Mouse (Mus musculus): ENCODE results near the gene Zfpl1.

Gene Zfpl1

DNA sequence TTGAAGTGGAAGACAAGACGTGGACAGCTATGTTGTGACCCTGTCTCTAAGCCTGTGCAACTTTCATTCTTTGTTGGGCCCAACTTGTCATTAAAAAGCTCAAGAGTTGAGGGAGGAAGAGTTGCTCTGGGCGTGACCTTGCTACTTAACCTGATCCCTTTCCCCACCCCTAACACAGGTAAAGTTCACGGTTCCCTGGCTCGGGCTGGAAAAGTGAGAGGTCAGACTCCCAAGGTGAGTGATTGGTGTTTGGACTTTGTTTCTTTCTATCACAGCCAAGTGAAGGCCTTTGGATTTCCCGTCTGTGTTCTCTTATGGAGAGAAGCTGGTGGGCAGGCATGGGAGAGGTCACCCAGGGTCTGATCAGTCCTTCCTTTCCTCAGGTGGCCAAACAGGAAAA is 25.8 kb downstream of the Zfpl1 start:
- no peak for DNase-seq (ENCODE audit: low read depth, low spot score)

- DNase-seq (ENCODE audit: low read depth, low spot score) = no peak
Measured at GRCm38 (mm10) chr19:6058513-6058912, 26.2 kb downstream of the Zfpl1 start.

DNA sequence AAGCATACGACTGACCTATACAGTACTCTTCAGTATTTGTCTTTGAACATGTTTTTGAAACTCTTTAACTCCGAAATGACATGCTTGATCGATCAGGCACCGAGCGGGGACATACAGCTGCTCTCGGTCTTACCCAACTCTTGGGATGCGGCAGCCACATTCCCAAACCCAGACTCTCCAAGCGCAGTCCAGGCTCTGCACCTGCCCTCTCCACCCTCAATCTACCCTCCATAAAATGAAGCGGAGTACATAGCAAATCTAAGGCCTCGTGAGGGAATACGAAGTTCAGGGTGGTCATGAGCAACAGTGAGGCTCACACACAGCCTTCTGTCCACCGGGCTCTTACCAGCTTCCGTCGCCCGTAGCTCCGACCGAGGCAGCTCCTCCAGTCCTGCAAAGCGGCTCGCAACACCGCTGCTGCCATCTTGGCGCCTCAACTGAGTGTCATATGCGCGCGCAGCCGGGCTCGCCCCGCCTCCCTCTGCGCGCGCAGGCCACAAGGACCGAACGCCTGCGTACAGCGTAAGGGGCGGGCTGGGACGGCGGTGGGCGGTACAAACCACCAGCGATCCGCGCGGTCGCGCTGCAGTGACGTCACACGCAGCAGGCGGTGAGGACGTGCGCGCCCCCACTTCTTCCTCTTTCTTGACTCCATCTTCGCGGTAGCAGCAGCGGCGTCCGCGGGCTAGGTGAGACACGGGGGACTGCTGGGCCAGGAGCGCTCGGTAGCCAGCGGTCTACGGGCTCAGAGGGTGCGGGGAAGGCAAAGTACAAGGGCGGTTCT is 27.3 kb downstream of the Zfpl1 start, which contains the start of the genes Mrpl49 and Fau:
TSS of gene Mrpl49 (minus strand) at position 473 of the 784 bp plus-strand sequence.
TSS of gene Fau (plus strand) at position 532 of the 784 bp plus-strand sequence.
- peak; percentile 99 for DNase-seq (ENCODE audit: low read depth, low spot score)

GRCm38 (mm10) chr19:6056696-6057095 is 28.1 kb downstream of the Zfpl1 start:
- DNase-seq (ENCODE audit: low read depth, low spot score) = no peak

DNA sequence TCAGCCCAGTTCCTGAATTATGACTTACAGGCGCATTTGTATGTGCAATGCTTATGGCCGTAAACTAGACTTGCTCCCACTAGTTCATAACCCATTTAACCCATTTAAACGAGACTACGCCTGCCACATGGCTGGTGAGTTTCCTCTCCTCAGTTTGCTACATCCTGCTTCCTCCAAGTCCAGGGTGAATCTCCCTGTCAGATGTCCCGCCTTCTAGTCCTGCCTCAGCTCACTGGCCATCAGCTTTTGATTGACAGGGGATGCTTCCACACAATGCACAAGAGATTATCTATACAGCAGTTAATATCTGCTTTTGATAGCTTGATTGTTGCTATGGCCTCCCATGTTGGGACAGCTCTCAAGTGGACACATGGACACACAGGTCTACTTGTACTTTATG is 30.5 kb downstream of the Zfpl1 start:
- DNase-seq (ENCODE audit: low read depth, low spot score) = no peak

DNA sequence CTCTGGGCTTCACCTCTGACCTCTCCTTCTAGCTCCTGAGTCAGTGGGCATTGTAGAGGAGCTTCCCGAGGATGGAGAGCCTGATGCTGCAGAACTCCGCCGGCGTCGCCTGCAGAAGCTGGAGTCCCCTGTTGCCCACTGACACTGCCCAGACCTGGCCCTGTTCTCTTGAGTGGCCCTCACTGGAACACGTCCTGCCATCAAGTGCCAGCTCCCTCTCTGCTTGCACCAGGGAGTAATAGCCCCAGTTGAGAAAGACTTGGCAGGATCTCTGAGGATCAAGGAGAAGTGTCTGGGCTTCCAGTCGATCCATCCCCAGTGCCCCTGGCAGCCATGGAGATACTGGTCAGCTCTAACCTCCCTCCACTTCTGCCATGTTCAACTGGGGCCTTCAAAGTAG is 32.2 kb downstream of the Zfpl1 start:
- DNase-seq (ENCODE audit: low read depth, low spot score) = no peak

DNA sequence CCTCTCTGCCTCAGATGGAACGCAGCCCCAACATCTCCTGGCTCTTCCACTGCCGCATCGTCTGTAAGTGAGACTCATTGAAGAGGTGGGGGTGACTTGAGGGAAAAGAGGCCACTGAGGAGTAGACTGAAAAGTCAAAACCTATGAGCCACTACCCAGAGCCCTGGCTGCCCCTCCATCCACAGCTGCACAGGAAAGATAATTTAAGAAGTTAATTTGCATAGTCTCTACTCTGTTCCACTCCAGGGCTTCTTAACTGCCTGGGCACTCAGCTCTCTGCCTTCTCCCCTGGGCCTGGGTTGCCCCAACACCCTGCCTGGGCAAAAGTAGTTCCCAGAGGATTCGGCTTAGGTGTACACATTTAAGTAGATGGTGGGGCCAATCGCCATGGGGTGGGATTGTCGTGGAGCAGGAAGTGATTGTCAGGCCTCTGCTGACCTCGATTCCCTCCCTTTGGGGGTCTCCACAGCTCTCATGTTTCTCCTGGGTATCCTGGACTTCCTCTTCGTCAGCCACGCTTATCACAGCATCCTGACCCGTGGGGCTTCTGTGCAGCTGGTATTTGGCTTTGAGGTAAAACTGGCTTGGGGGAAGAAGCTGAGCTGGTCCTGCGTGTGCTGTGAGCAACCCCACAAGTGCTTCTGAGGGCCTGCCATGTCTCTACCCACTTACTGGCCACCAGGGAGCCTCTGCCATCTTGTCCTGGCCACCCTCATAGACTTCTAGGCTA is 35.9 kb downstream of the Zfpl1 start:
- no peak for DNase-seq (ENCODE audit: low read depth, low spot score)

- no peak for DNase-seq (ENCODE audit: low read depth, low spot score)
Measured at GRCm38 (mm10) chr19:6047899-6048166, 36.9 kb downstream of the Zfpl1 start.

DNA sequence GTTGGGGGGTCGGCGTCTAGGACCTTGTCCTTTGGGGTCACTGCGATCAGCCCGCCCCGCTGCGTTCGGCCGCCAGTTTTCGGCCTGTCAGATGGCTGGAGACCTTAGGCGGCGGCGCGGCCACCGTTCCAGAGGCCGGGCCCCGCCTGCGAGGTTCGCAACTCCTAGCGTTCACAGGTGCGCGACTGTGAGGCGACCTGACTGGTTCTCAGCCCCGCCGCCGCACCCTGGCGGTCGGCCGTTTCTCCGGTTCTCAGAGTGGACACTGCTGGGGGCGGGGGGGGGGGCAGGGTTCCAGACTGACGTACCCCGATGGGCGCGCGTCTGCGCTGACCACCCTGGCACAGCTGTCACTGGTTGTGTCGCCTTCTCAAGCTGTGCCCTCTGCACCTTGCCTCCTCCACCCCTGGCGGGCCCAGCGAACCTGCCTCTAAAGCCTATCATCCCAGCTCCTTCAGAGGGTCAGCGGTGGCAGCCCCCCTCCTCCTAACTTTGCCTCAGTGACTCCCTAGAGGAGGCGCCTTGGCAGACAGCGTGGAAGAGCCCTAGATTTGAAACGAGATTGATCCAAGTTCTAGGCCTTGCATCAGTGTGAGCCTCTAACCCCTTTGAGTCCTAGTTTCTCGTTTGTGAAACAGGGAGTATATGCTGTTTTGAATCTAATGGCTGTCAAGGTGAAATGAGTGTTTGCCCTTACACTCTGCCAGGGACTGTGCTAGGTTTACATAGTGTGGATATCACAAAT is 37.4 kb downstream of the Zfpl1 start:
- DNase-seq (ENCODE audit: low read depth, low spot score) = no peak

DNA sequence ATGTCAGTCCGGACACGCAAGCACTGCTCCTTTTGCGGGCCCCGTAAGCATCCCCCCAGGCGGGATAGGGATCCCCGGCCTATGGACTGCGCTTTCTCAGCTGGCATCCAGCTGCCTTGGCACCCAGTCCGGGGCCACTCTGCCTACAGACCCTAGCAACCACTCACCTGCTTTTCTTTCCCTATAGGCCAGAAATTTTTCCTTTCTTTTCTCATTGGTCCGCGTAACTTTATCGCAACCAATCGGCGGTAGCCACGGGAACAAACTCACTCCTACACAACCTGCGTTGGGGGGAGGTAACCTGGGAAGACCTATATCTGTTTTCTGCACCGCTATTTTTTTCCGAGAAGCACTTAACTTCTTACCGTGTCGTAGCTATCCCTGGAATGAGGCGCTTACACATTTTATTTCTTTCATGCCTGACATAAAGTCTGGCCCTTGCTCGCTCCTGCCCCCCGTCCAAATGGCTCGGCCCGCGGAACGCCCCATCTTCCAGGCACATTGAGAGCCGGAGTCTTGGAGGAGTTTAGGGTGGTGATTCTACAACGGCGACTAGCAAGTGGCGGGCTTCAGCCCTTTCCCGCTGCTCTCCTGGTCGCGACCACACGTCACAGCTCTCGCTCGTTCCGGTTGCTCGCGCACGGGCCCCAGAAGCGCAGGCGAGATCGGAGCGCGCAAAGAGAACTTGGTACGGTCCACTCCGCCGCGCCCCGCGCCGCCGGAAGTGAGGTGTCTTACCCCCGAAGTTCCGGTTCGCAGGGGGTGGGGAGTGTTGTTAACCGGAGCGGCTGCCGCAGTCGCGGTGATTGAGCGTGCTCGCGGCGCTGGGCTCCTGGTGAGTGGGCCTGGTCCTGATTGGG is 38.2 kb downstream of the Zfpl1 start, which contains the start of gene Syvn1:
TSS of gene Syvn1 (plus strand) at position 283 of the 860 bp plus-strand sequence.
- peak; percentile 96 for DNase-seq (ENCODE audit: low read depth, low spot score)

DNA sequence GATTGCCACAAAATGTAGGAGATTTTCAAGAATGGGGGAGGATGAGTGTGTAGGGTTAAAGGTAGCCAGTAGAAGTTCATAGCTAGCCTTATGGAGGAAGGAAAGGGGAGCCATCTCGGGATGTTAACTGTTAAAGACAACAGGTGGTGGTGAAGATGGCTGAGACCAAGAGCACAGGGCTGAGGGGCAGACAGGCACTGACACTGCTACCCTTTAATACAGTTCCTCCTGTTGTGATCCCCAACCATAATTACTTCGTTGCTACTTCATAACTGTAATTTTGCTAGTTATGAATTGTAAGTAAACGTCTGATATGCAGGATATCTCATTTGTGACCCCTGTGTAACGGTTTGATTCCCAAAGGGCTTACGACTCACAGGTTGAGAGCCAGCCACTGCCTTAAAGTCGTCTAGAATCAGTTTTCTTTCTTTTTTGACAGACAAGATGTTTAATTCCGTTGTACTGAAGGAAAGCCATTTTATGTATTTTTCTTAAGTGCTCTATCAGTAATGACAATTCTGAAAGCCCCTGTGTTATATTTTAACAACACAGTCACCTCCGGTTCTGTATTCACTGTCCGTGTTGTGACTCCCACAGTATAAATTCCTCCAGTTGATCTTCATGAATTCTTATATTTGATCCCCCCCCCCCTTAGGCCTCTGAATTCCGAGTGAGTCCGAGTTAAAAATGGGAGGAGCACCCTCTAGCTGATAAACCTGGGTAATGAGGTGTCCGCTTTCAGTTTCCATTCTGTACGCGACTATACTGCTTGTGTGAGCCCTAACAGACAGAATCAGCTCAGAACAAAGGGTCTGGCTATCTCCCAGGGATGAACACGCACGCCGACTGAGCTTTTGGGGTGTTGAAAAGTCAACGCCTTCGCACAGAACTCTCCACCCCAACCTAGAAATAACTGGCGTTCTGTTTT is 39.1 kb downstream of the Zfpl1 start:
- DNase-seq (ENCODE audit: low read depth, low spot score) = peak; percentile 78

- DNase-seq (ENCODE audit: low read depth, low spot score) = peak; percentile 62
Measured at GRCm38 (mm10) chr19:6044102-6044501, 40.7 kb downstream of the Zfpl1 start.

DNA sequence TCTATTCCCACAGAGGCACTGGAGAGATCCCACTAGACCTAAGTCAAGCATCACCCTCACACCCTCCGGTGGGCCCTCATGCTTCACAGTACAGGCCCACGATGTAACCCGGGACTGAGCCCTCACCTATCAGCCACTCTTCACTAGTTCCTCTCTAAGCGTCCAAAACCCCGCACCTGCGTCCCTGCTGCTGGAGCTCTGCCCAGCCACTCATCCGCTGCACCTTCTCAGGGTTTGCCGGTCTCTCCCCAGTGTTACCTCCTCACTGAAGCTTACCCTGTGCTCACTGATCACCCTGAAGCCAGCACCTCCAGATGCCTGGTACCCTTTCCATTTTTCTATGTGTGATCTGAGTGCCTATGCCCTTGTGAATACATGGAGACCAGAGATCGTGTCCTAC is 42.5 kb downstream of the Zfpl1 start:
- no peak for DNase-seq (ENCODE audit: low read depth, low spot score)

GRCm38 (mm10) chr19:6040002-6040401 is 44.8 kb downstream of the Zfpl1 start:
- no peak for DNase-seq (ENCODE audit: low read depth, low spot score)

GRCm38 (mm10) chr19:6038326-6038725 is 46.4 kb downstream of the Zfpl1 start:
- no peak for DNase-seq (ENCODE audit: low read depth, low spot score)

- DNase-seq (ENCODE audit: low read depth, low spot score) = no peak
Measured at GRCm38 (mm10) chr19:6037695-6038094, 47.1 kb downstream of the Zfpl1 start.

DNA sequence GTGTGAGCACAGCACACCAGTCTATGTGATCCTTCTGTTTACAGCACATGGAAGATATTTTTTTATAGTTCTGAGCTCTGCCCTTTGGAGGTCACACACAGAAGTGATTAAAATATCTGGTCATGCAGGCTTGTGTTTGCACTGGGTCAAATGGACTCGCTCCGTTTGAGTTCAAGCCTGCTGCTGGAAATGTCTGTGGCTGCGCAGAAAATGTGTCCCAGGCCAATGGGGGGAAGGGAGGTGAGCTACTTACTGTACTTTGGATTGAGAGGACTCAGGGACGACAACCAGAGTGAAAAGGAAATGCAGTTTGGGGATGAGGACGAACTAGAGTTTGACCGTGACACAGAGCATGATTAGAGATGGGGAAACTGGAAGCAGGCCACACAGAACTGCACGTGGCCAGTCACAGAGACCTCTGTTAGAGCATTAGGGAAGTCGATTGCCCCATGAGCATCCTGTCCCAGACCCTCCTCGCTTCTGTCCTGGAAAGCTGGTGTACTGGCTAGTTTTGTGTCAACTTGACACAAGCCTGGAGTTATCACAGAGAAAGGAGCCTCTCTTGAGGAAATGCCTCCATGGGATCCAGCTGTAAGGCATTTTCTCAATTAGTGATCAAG is 48.7 kb downstream of the Zfpl1 start:
- DNase-seq (ENCODE audit: low read depth, low spot score) = no peak

Data from CD4-positive helper T cell, adult 2 months (primary cell).